Mouse (Mus musculus): ENCODE results near the gene Trip6. TPM values are rescaled to one million over a fixed set of nuclear protein-coding genes. Genes with fewer than 3 reads are reported as not detected.

Gene Trip6
- polyA plus RNA-seq (2016; fragmentation: Nextera tagmentation; extraction: Ambion mirVana): 61.0 and 61.1 TPM in 2 replicates

- peaks cover 41% of the 10 kb centered on the region for H3K4me1 ChIP-seq
- H3K27me3 ChIP-seq (ENCODE audit: low read depth, poor library complexity, severe bottlenecking): no peaks in the 10 kb centered on the region; the same call in 1 of the 2 replicates
- peak within 1 kb of the TSS; percentile 93 for H3K27ac ChIP-seq (replicated peaks)
- peak within 1 kb of the TSS; percentile 76 for H3K4me3 ChIP-seq
- no peaks in the 10 kb centered on the region for H3K9me3 ChIP-seq (replicated peaks)
- 10% methylated on average over 30 of the region's 30 CpGs for WGBS
- H3K36me3 ChIP-seq: peaks cover 49% of the 10 kb centered on the region
- DNase-seq (ENCODE audit: low spot score): peak; percentile 93
Observed at GRCm38 (mm10) chr5:137314193-137315083, at the start of gene Trip6. TSS of gene Trip6 (minus strand) at chr5:137314404.

GRCm38 (mm10) chr5:137358382-137358781 is 44.2 kb upstream of the Trip6 start:
- peaks cover 12% of the 10 kb centered on the region for H3K4me1 ChIP-seq
- WGBS: 39% methylated on average over 7 of the region's 7 CpGs

GRCm38 (mm10) chr5:137354091-137354490 is 39.9 kb upstream of the Trip6 start:
- Histone ChIP-seq H3K27ac (replicated peaks) (no peak overlapping the region), H3K36me3 (peaks cover 65% of the 10 kb centered on the region), H3K4me1 (peaks cover 51% of the 10 kb centered on the region), H3K9me3 (replicated peaks) (no peaks in the 10 kb centered on the region), H3K27me3 (ENCODE audit: low read depth, poor library complexity, severe bottlenecking) (no peaks in the 10 kb centered on the region), H3K4me3 (peak overlapping the region; percentile 16; the same call in 1 of the 2 replicates)
- DNase-seq (ENCODE audit: low spot score): no peak
- WGBS: 89% methylated on average over 17 of the region's 17 CpGs

More at GRCm38 (mm10) chr5:137358382-137358781, 44.2 kb upstream of the Trip6 start:
- H3K4me3 ChIP-seq: no peak overlapping the region
- no peak overlapping the region for H3K27ac ChIP-seq (replicated peaks)
- no peaks in the 10 kb centered on the region for H3K9me3 ChIP-seq (replicated peaks)
- peaks cover 98% of the 10 kb centered on the region for H3K36me3 ChIP-seq
- H3K27me3 ChIP-seq (ENCODE audit: low read depth, poor library complexity, severe bottlenecking): no peaks in the 10 kb centered on the region
- DNase-seq (ENCODE audit: low spot score): no peak

- H3K4me3 ChIP-seq: peak overlapping the region; percentile 96
- no peak for DNase-seq (ENCODE audit: low spot score)
- no peaks in the 10 kb centered on the region for H3K9me3 ChIP-seq (replicated peaks)
- 21% methylated on average over 16 of the region's 16 CpGs for WGBS
- peaks cover 47% of the 10 kb centered on the region for H3K36me3 ChIP-seq
- no peaks in the 10 kb centered on the region for H3K27me3 ChIP-seq (ENCODE audit: low read depth, poor library complexity, severe bottlenecking)
- peak overlapping the region; percentile 97 for H3K27ac ChIP-seq (replicated peaks)
- peaks cover 68% of the 10 kb centered on the region for H3K4me1 ChIP-seq
Observed at GRCm38 (mm10) chr5:137352011-137352975, 38.1 kb upstream of the Trip6 start.

- peaks cover 75% of the 10 kb centered on the region for H3K4me1 ChIP-seq
Observed at GRCm38 (mm10) chr5:137351394-137351793, 37.2 kb upstream of the Trip6 start.

GRCm38 (mm10) chr5:137351058-137351380 is 36.8 kb upstream of the Trip6 start:
- Histone ChIP-seq H3K27me3 (ENCODE audit: low read depth, poor library complexity, severe bottlenecking) (no peaks in the 10 kb centered on the region), H3K27ac (replicated peaks) (peak overlapping the region; percentile 97), H3K4me1 (peaks cover 77% of the 10 kb centered on the region), H3K4me3 (peak overlapping the region; percentile 96), H3K36me3 (peaks cover 35% of the 10 kb centered on the region), H3K9me3 (replicated peaks) (no peaks in the 10 kb centered on the region)
- WGBS: 1% methylated on average over 8 of the region's 8 CpGs
- peak; percentile 47 for DNase-seq (ENCODE audit: low spot score)

More at GRCm38 (mm10) chr5:137351394-137351793, 37.2 kb upstream of the Trip6 start:
- 9% methylated on average over 4 of the region's 4 CpGs for WGBS
- no peak for DNase-seq (ENCODE audit: low spot score)
- H3K4me3 ChIP-seq: peak overlapping the region; percentile 96
- peak overlapping the region; percentile 97 for H3K27ac ChIP-seq (replicated peaks)
- H3K27me3 ChIP-seq (ENCODE audit: low read depth, poor library complexity, severe bottlenecking): no peaks in the 10 kb centered on the region
- H3K9me3 ChIP-seq (replicated peaks): no peaks in the 10 kb centered on the region
- H3K36me3 ChIP-seq: peaks cover 38% of the 10 kb centered on the region

GRCm38 (mm10) chr5:137350205-137351057 is 36.2 kb upstream of the Trip6 start:
- H3K9me3 ChIP-seq (replicated peaks): no peaks in the 10 kb centered on the region
- peak; percentile 54 for DNase-seq (ENCODE audit: low spot score)
- H3K4me3 ChIP-seq: peak overlapping the region; percentile 96
- under 1% methylated on average over 55 of the region's 55 CpGs for WGBS
- peak overlapping the region; percentile 97 for H3K27ac ChIP-seq (replicated peaks)
- peaks cover 83% of the 10 kb centered on the region for H3K4me1 ChIP-seq
- H3K36me3 ChIP-seq: peaks cover 29% of the 10 kb centered on the region
- no peaks in the 10 kb centered on the region for H3K27me3 ChIP-seq (ENCODE audit: low read depth, poor library complexity, severe bottlenecking)

GRCm38 (mm10) chr5:137349384-137350204 is 35.4 kb upstream of the Trip6 start, which contains the start of gene Ephb4:
TSS of gene Ephb4 (plus strand) at chr5:137350109.
- peaks cover 85% of the 10 kb centered on the region for H3K4me1 ChIP-seq
- peak within 1 kb of the TSS; percentile 96 for H3K4me3 ChIP-seq
- no peaks in the 10 kb centered on the region for H3K27me3 ChIP-seq (ENCODE audit: low read depth, poor library complexity, severe bottlenecking)
- H3K27ac ChIP-seq (replicated peaks): peak within 1 kb of the TSS; percentile 97
- 1% methylated on average over 32 of the region's 32 CpGs for WGBS
- no peaks in the 10 kb centered on the region for H3K9me3 ChIP-seq (replicated peaks)
- DNase-seq (ENCODE audit: low spot score): peak; percentile 96
- peaks cover 20% of the 10 kb centered on the region for H3K36me3 ChIP-seq

- WGBS: 1% methylated on average over 33 of the region's 33 CpGs
- Histone ChIP-seq H3K27ac (replicated peaks) (peak overlapping the region; percentile 97), H3K4me1 (peaks cover 78% of the 10 kb centered on the region), H3K36me3 (peaks cover 12% of the 10 kb centered on the region), H3K4me3 (peak overlapping the region; percentile 96), H3K9me3 (replicated peaks) (no peaks in the 10 kb centered on the region), H3K27me3 (ENCODE audit: low read depth, poor library complexity, severe bottlenecking) (no peaks in the 10 kb centered on the region)
- DNase-seq (ENCODE audit: low spot score): peak; percentile 73
Observed at GRCm38 (mm10) chr5:137348482-137349383, 34.5 kb upstream of the Trip6 start.

- Histone ChIP-seq H3K36me3 (peaks cover 6% of the 10 kb centered on the region), H3K9me3 (replicated peaks) (no peaks in the 10 kb centered on the region), H3K4me3 (peak overlapping the region; percentile 96), H3K4me1 (peaks cover 73% of the 10 kb centered on the region), H3K27ac (replicated peaks) (peak overlapping the region; percentile 97), H3K27me3 (ENCODE audit: low read depth, poor library complexity, severe bottlenecking) (no peaks in the 10 kb centered on the region)
- 15% methylated on average over 7 of the region's 7 CpGs for WGBS
- DNase-seq (ENCODE audit: low spot score): no peak
Observed at GRCm38 (mm10) chr5:137347856-137348255, 33.7 kb upstream of the Trip6 start.
